ENCODE assay signal across 8 mouse cellular contexts in the genomic region with DNA sequence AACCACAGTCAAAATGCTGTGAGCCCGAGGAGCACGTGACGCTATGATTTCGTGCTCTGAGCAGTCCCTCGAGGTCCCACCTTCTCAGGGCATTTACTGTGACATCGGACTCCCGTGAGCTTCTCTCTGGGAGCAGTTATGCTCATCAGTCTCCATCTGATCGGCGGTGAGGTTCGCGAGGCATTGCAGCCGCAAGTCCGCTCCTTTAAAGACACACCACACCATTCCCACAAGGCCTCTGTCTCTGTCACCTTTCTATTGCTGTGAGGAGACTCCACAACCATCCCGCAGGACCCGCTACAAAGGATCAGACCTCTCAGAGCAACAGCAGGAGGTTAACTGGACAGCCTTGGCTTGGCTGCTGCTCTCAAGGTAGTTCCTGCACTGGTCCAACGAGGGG. TPM values are rescaled to one million over a fixed set of nuclear protein-coding genes. Genes with fewer than 3 reads are reported as not detected.
DNase-seq lines count a peak whose midpoint lies in the region; ATAC-seq and TF ChIP-seq lines count a peak whose summit lies in the region.

No protein-coding gene starts in this region.

- 14% methylated on average over 16 of the region's 16 CpGs for whole genome bisulfite sequencing in kidney, embryonic 14.5 days
- WGBS in kidney, adult 2 months, result 15% methylated on average over 16 of the region's 16 CpGs
- WGBS in forebrain, embryonic 15.5 days, result 11% methylated on average over 16 of the region's 16 CpGs
- WGBS in midbrain, embryonic 12.5 days, result 15% methylated on average over 16 of the region's 16 CpGs

- no peak overlapping the region for H3K27ac ChIP-seq in kidney, embryonic 14.5 days (ENCODE audit: low read depth, low read length)
- H3K27ac ChIP-seq in kidney, adult 2 months (ENCODE audit: insufficient read depth, low read depth, low read length), result no peak overlapping the region
- H3K27ac ChIP-seq in forebrain, embryonic 15.5 days (replicated peaks), result 0 out of 2 replicates have a peak overlapping the region, but pooled peaks have one; percentile 8
- peak overlapping the region; percentile 39; the same call in 1 of the 2 replicates for H3K27ac ChIP-seq in midbrain, embryonic 12.5 days (replicated peaks)

- peak overlapping the region; percentile 28; the same call in 1 of the 2 replicates for H3K9ac ChIP-seq in kidney, embryonic 14.5 days (ENCODE audit: low read depth, low read length)
- H3K9ac ChIP-seq in forebrain, embryonic 15.5 days (replicated peaks), result 0 out of 2 replicates have a peak overlapping the region, but pooled peaks have one; percentile 8
- H3K9ac ChIP-seq in midbrain, embryonic 12.5 days (replicated peaks), result peak overlapping the region; percentile 41; the same call in 1 of the 2 replicates

- no peak for ATAC-seq in kidney, embryonic 14.5 days (ENCODE audit: low FRiP score, low TSS enrichment)
- ATAC-seq in forebrain, embryonic 15.5 days (replicated peaks), result no peak
- ATAC-seq in midbrain, embryonic 12.5 days (ENCODE audit: low FRiP score, low read depth), result no peak
- ATAC-seq in inflammation-experienced regulatory T-cells, adult 6 months, result no peak

- H3K36me3 ChIP-seq in kidney, embryonic 14.5 days (ENCODE audit: control insufficient read depth, insufficient read depth, low read length), result no peaks in the 10 kb centered on the region
- H3K36me3 ChIP-seq in kidney, adult 2 months (ENCODE audit: control insufficient read depth, insufficient read depth, low read length), result no peaks in the 10 kb centered on the region
- H3K36me3 ChIP-seq in forebrain, embryonic 15.5 days, result no peaks in the 10 kb centered on the region
- H3K36me3 ChIP-seq in midbrain, embryonic 12.5 days, result no peaks in the 10 kb centered on the region

- H3K4me2 ChIP-seq in kidney, embryonic 14.5 days (replicated peaks; ENCODE audit: low read depth, low read length), result peak overlapping the region; percentile 27
- H3K4me2 ChIP-seq in forebrain, embryonic 15.5 days (replicated peaks), result peak overlapping the region; percentile 38
- peak overlapping the region; percentile 52 for H3K4me2 ChIP-seq in midbrain, embryonic 12.5 days (replicated peaks)

- 0 out of 2 replicates have a peak, but pooled peaks cover 2% of the 10 kb centered on the region for H3K9me3 ChIP-seq in kidney, embryonic 14.5 days (ENCODE audit: control insufficient read depth, low read length)
- no peaks in the 10 kb centered on the region for H3K9me3 ChIP-seq in forebrain, embryonic 15.5 days
- no peaks in the 10 kb centered on the region for H3K9me3 ChIP-seq in midbrain, embryonic 12.5 days

- peaks cover 11% of the 10 kb centered on the region; the same call in 1 of the 2 replicates for H3K27me3 ChIP-seq in kidney, embryonic 14.5 days (ENCODE audit: control insufficient read depth, insufficient read depth, low read length)
- H3K27me3 ChIP-seq in kidney, adult 2 months (replicated peaks; ENCODE audit: control insufficient read depth, insufficient read depth, low read length), result no peaks in the 10 kb centered on the region
- peaks cover 6% of the 10 kb centered on the region; the same call in 1 of the 2 replicates for H3K27me3 ChIP-seq in forebrain, embryonic 15.5 days
- peaks cover 33% of the 10 kb centered on the region for H3K27me3 ChIP-seq in midbrain, embryonic 12.5 days

- TF ChIP-seq CTCF in kidney, adult 2 months (conservative IDR thresholded peaks at IDR 0.05; ENCODE audit: insufficient read depth, insufficient read length, low read depth, low read length), result no peak

- peaks cover 13% of the 10 kb centered on the region for H3K4me1 ChIP-seq in kidney, embryonic 14.5 days (ENCODE audit: control insufficient read depth, insufficient read depth, low read length)
- no peaks in the 10 kb centered on the region for H3K4me1 ChIP-seq in kidney, adult 2 months (ENCODE audit: control insufficient read depth, insufficient read depth, low read length)
- peaks cover 19% of the 10 kb centered on the region for H3K4me1 ChIP-seq in forebrain, embryonic 15.5 days
- peaks cover 29% of the 10 kb centered on the region for H3K4me1 ChIP-seq in midbrain, embryonic 12.5 days

- no peak overlapping the region for H3K4me3 ChIP-seq in kidney, embryonic 14.5 days (ENCODE audit: low read length)
- H3K4me3 ChIP-seq in kidney, adult 2 months (ENCODE audit: insufficient read depth, low read depth, low read length), result no peak overlapping the region
- peak overlapping the region; percentile 6; the same call in 1 of the 2 replicates for H3K4me3 ChIP-seq in forebrain, embryonic 15.5 days
- H3K4me3 ChIP-seq in midbrain, embryonic 12.5 days, result peak overlapping the region; percentile 25

- TF ChIP-seq POLR2A in kidney, adult 2 months (IDR thresholded peaks at IDR 0.05; ENCODE audit: low read depth, low read length), result no peak

- DNase-seq in kidney, adult 2 months, result no peak
- peak; percentile 25 for DNase-seq in brain, adult 2 months (ENCODE audit: low read depth, low spot score)
- no peak for DNase-seq in lung, postnatal 4 days
- no peak for DNase-seq in layer of hippocampus, adult 11-12 months (ENCODE audit: low spot score)

RNA-seq across cellular contexts. Expression of gene Wscd2, which starts 28.6 kb away (rescaled TPM):
- polyA plus RNA-seq in kidney, embryonic 14.5 days (2014; fragmentation: Nextera tagmentation; extraction: Ambion mirVana), result 2.5 and 3.7 TPM in 2 replicates
- 9.0 and 10.1 TPM in 2 replicates for polyA plus RNA-seq in kidney, adult 2 months (2012; rRNA removed)
- 7.9 and 8.4 TPM in 2 replicates for polyA plus RNA-seq in forebrain, embryonic 15.5 days (2015; fragmentation: Nextera tagmentation; extraction: Ambion mirVana)
- 14.2 and 16.0 TPM in 2 replicates for polyA plus RNA-seq in midbrain, embryonic 12.5 days (2016; fragmentation: Nextera tagmentation; extraction: Ambion mirVana)
- polyA plus RNA-seq in inflammation-experienced regulatory T-cells, adult 6 months (2017; shearing (Covaris generic)), result 1 to 10 TPM; 1.7 to 2.5 (median 1.9) TPM

Comparison
In these comparisons a context has a peak if more than half of its experiments do, and no peak if none do; other contexts are left out.
1. H3K27ac ChIP-seq: peak in forebrain, embryonic 15.5 days (single experiment) and midbrain, embryonic 12.5 days (single experiment); none in kidney, embryonic 14.5 days (single experiment) and kidney, adult 2 months (single experiment).
2. H3K4me3 ChIP-seq: peak in forebrain, embryonic 15.5 days (single experiment) and midbrain, embryonic 12.5 days (single experiment); none in kidney, embryonic 14.5 days (single experiment) and kidney, adult 2 months (single experiment).
3. Peak in every context shown above with its lines, with median percentiles within 50 percentile points of each other: H3K4me2 ChIP-seq and H3K9ac ChIP-seq.